Mouse (Mus musculus) E14TG2a.4 (cell line): ENCODE measurements around the gene Med27.

Experiments used
- CTCF ChIP-seq: conservative IDR thresholded peaks from 2 replicates; pipeline ENCODE4 v1.5.1; 2014; ENCODE audit warnings: low read length
- POU5F1 ChIP-seq: IDR thresholded peaks from 2 replicates; pipeline ENCODE4 v1.6.1; 2014; ENCODE audit warnings: low read length, borderline replicate concordance

- TF ChIP-seq CTCF = no peak
- no peak for TF ChIP-seq POU5F1
Observed at GRCm38 (mm10) chr2:29523918-29524811, 177.5 kb downstream of the Med27 start.
